Comparison of ENCODE assay signal across 16 mouse cellular contexts in the genomic region with DNA sequence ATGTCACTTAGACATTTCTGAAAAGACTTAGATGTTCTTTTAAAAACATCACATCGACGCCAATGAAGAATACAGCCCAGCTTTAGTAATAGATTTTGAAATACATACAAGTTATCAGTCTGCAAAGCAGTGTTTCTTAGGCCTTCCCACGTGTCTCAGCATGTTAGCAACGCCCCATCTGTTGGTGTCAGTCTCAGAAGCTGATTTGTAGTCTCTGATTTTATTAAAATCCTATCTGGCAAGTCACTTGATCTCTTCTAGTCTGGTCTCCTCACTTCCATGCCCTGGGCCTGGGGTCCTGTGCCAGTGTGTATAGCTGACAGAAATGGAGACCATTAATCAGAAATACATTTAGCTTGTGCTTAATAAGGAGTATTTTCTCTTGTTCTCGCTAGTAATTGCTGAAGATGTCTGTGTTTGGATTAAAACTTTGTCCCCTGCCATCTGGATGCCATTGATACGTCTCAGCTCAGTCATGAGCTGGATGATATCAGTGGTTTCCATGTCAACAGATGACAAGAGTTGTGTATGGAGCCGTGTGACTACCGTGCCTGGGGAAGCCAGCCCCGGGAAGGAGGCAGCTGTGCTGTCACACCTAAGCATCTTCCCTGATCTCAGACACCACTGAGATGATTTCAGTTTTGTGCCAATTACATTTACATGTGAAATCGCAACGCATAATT. TPM values are rescaled to one million over a fixed set of nuclear protein-coding genes. Genes with fewer than 3 reads are reported as not detected.
DNase-seq lines count a peak whose midpoint lies in the region; ATAC-seq and TF ChIP-seq lines count a peak whose summit lies in the region.
"Had no signal": no experiment of that assay in that cellular context is flagged by ENCODE, and none has a peak within 500 bp of the region (broad histone marks: within the 10 kb centered on the region; RNA-seq: fewer than 3 reads in every experiment).

No protein-coding gene starts in this region.

- peak overlapping the region; percentile 37; the same call in 1 of the 2 replicates for H3K27ac ChIP-seq in forebrain, embryonic 12.5 days
- H3K27ac ChIP-seq in forebrain, embryonic 11.5 days (ENCODE audit: low read depth, low read length): no peak overlapping the region
- H3K27ac ChIP-seq in midbrain, embryonic 13.5 days: 0 out of 2 replicates have a peak overlapping the region, but pooled peaks have one; percentile 25
- H3K27ac ChIP-seq in midbrain, embryonic 11.5 days (ENCODE audit: low read depth, low read length): no peak overlapping the region
- H3K27ac ChIP-seq: liver, embryonic 13.5 days had no signal

- DNase-seq in forebrain, embryonic 11.5 days (ENCODE audit: low spot score): no peak
- DNase-seq in midbrain, embryonic 11.5 days (ENCODE audit: low spot score, missing footprints): no peak
- DNase-seq in layer of hippocampus, adult 18-20 months (ENCODE audit: low spot score in 2 of 2): peak; percentile 52 to 67
- DNase-seq in urinary bladder, postnatal 36 days (ENCODE audit: low spot score in 2 of 2): no peak
- no peak for DNase-seq in frontal cortex, postnatal 14 days (ENCODE audit: low spot score in 2 of 2)
- DNase-seq: cerebellum, adult 2 months; heart, postnatal 4 days; kidney, adult 2 months; liver, embryonic 13.5 days; thymus, adult 2 months had no signal

- no peak for ATAC-seq in forebrain, embryonic 12.5 days (ENCODE audit: low FRiP score)
- ATAC-seq in forebrain, embryonic 11.5 days (replicated peaks; ENCODE audit: low FRiP score): no peak
- ATAC-seq in midbrain, embryonic 13.5 days: peak; percentile 68; the same call in 1 of the 2 replicates
- no peak for ATAC-seq in midbrain, embryonic 11.5 days (ENCODE audit: low FRiP score)
- ATAC-seq: lung, postnatal 0 days had no signal

- H3ac ChIP-seq in myocyte (ENCODE audit: control insufficient read depth, insufficient read length): no peak overlapping the region

- no peak overlapping the region for H3K9ac ChIP-seq in forebrain, embryonic 12.5 days
- H3K9ac ChIP-seq in forebrain, embryonic 11.5 days (ENCODE audit: low read length): no peak overlapping the region
- no peak overlapping the region for H3K9ac ChIP-seq in midbrain, embryonic 13.5 days (replicated peaks)
- H3K9ac ChIP-seq in midbrain, embryonic 11.5 days (ENCODE audit: low read length): no peak overlapping the region
- H3K9ac ChIP-seq: liver, embryonic 13.5 days had no signal

- no peaks in the 10 kb centered on the region for H3K27me3 ChIP-seq in forebrain, embryonic 12.5 days
- H3K27me3 ChIP-seq in forebrain, embryonic 11.5 days (ENCODE audit: control insufficient read depth, insufficient read depth, low read length): no peaks in the 10 kb centered on the region
- no peaks in the 10 kb centered on the region for H3K27me3 ChIP-seq in midbrain, embryonic 13.5 days
- no peaks in the 10 kb centered on the region for H3K27me3 ChIP-seq in midbrain, embryonic 11.5 days (ENCODE audit: control insufficient read depth, insufficient read depth, low read length)
- H3K27me3 ChIP-seq in myocyte (ENCODE audit: control insufficient read depth, insufficient read depth, insufficient read length): peaks cover 28% of the 10 kb centered on the region
- H3K27me3 ChIP-seq: CH12.LX; liver, embryonic 13.5 days had no signal

- H3K79me2 ChIP-seq in myocyte (ENCODE audit: control insufficient read depth, insufficient read depth): no peaks in the 10 kb centered on the region

- H3K9me3 ChIP-seq in forebrain, embryonic 12.5 days: no peaks in the 10 kb centered on the region
- no peaks in the 10 kb centered on the region for H3K9me3 ChIP-seq in forebrain, embryonic 11.5 days (ENCODE audit: control insufficient read depth, low read length)
- no peaks in the 10 kb centered on the region for H3K9me3 ChIP-seq in midbrain, embryonic 13.5 days
- H3K9me3 ChIP-seq in midbrain, embryonic 11.5 days (ENCODE audit: control insufficient read depth, low read length): no peaks in the 10 kb centered on the region
- H3K9me3 ChIP-seq: liver, embryonic 13.5 days had no signal

- H3K4me1 ChIP-seq in forebrain, embryonic 12.5 days: peaks cover 27% of the 10 kb centered on the region
- peaks cover 7% of the 10 kb centered on the region; the same call in 1 of the 2 replicates for H3K4me1 ChIP-seq in forebrain, embryonic 11.5 days (replicated peaks; ENCODE audit: control insufficient read depth, insufficient read depth, low read length)
- H3K4me1 ChIP-seq in midbrain, embryonic 13.5 days (replicated peaks): peaks cover 42% of the 10 kb centered on the region
- H3K4me1 ChIP-seq in midbrain, embryonic 11.5 days (ENCODE audit: control insufficient read depth, insufficient read depth, low read length): no peaks in the 10 kb centered on the region; the same call in 1 of the 2 replicates
- H3K4me1 ChIP-seq: liver, embryonic 13.5 days had no signal

- no peak overlapping the region for H3K4me2 ChIP-seq in forebrain, embryonic 12.5 days
- no peak overlapping the region for H3K4me2 ChIP-seq in forebrain, embryonic 11.5 days (ENCODE audit: low read depth, low read length, severe bottlenecking)
- no peak overlapping the region for H3K4me2 ChIP-seq in midbrain, embryonic 13.5 days (replicated peaks)
- no peak overlapping the region for H3K4me2 ChIP-seq in midbrain, embryonic 11.5 days
- no peak overlapping the region for H3K4me2 ChIP-seq in myocyte (ENCODE audit: low read depth)
- H3K4me2 ChIP-seq: heart, embryonic 11.5 days; liver, embryonic 13.5 days had no signal

- no peak overlapping the region for H3K4me3 ChIP-seq in forebrain, embryonic 12.5 days (replicated peaks)
- no peak overlapping the region for H3K4me3 ChIP-seq in forebrain, embryonic 11.5 days (ENCODE audit: low read depth, low read length)
- H3K4me3 ChIP-seq in midbrain, embryonic 13.5 days (replicated peaks): no peak overlapping the region
- no peak overlapping the region for H3K4me3 ChIP-seq in midbrain, embryonic 11.5 days (ENCODE audit: low read depth, low read length)
- no peak overlapping the region for H3K4me3 ChIP-seq in myocyte
- H3K4me3 ChIP-seq: liver, embryonic 13.5 days had no signal

- WGBS in forebrain, embryonic 12.5 days: 69% methylated on average over 11 of the region's 11 CpGs
- WGBS in forebrain, embryonic 11.5 days: 79% methylated on average over 11 of the region's 11 CpGs
- WGBS in midbrain, embryonic 13.5 days: 54% methylated on average over 11 of the region's 11 CpGs
- WGBS in midbrain, embryonic 11.5 days: 72% methylated on average over 11 of the region's 11 CpGs

- TF ChIP-seq POLR2A in myocyte (IDR thresholded peaks at IDR 0.05; ENCODE audit: insufficient read length, low read depth): no peak

- no peaks in the 10 kb centered on the region for H3K36me3 ChIP-seq in forebrain, embryonic 12.5 days (replicated peaks)
- no peaks in the 10 kb centered on the region for H3K36me3 ChIP-seq in forebrain, embryonic 11.5 days (ENCODE audit: control insufficient read depth, insufficient read depth, low read length)
- no peaks in the 10 kb centered on the region for H3K36me3 ChIP-seq in midbrain, embryonic 13.5 days
- H3K36me3 ChIP-seq in midbrain, embryonic 11.5 days (ENCODE audit: control insufficient read depth, insufficient read depth, low read length): no peaks in the 10 kb centered on the region
- no peaks in the 10 kb centered on the region for H3K36me3 ChIP-seq in myocyte (ENCODE audit: control insufficient read depth, insufficient read depth)
- H3K36me3 ChIP-seq: liver, embryonic 13.5 days had no signal

TF ChIP-seq in myocyte, 11 proteins besides CTCF, POLR2A, EP300 and RAD21:
- peak in 2 of 3 experiments; percentile 23 to 34 for TF ChIP-seq MYOD1 (IDR thresholded peaks at IDR 0.05; ENCODE audit: control insufficient read depth in 1 of 3, insufficient read length in 2 of 3, low read depth in 2 of 3)
- no peak for TF ChIP-seq POLR2AphosphoS2 (IDR thresholded peaks at IDR 0.05; ENCODE audit: insufficient read length, low read depth)
- TF ChIP-seq CEBPB (IDR thresholded peaks at IDR 0.05; ENCODE audit: insufficient read depth, poor library complexity, severe bottlenecking): no peak
- no peak for TF ChIP-seq TCF3 (IDR thresholded peaks at IDR 0.05; ENCODE audit: insufficient read length, low read depth)

RNA-seq across cellular contexts. Expression of a gene that starts 54.7 kb away (rescaled TPM):
- 22.1 and 28.5 TPM in 2 replicates for polyA plus RNA-seq in forebrain, embryonic 12.5 days (2016; fragmentation: Nextera tagmentation; extraction: Ambion mirVana)
- 22.4 and 23.2 TPM in 2 replicates for polyA plus RNA-seq in forebrain, embryonic 11.5 days (2014; fragmentation: Nextera tagmentation; extraction: Ambion mirVana)
- 22.1 and 23.2 TPM in 2 replicates for polyA plus RNA-seq in midbrain, embryonic 13.5 days (2015; fragmentation: Nextera tagmentation; extraction: Ambion mirVana)
- polyA plus RNA-seq in midbrain, embryonic 11.5 days (2014; fragmentation: Nextera tagmentation; extraction: Ambion mirVana): 15.5 and 16.6 TPM in 2 replicates
- total RNA-seq in layer of hippocampus, adult 18-20 months (2021): 100 to 1,000 TPM; 117 to 124 TPM
- 12.5 TPM for polyA plus RNA-seq in myocyte (2012; fragmentation: generic; extraction: Trizol)

Comparison
In these comparisons a context has a peak if more than half of its experiments do, and no peak if none do; other contexts are left out.
1. H3K27ac ChIP-seq: peak in forebrain, embryonic 12.5 days (single experiment) and midbrain, embryonic 13.5 days (single experiment); none in forebrain, embryonic 11.5 days (single experiment) and midbrain, embryonic 11.5 days (single experiment).
2. DNase-seq: peak in layer of hippocampus, adult 18-20 months (2 of 2); none in forebrain, embryonic 11.5 days (single experiment), midbrain, embryonic 11.5 days (single experiment), urinary bladder, postnatal 36 days (0 of 2) and frontal cortex, postnatal 14 days (0 of 2).